Mouse (Mus musculus) G1E (cell line): ENCODE results near the gene Lrmda.

Experiments used
- CTCF ChIP-seq: IDR thresholded peaks from 2 replicates; pipeline ENCODE4 v1.5.1; 2012; ENCODE audit warnings: low read depth, low read length, inconsistent platforms, mixed read lengths
- GATA1 ChIP-seq: IDR thresholded peaks from 2 replicates; pipeline ENCODE4 v1.6.1; 2012; ENCODE audit warnings: borderline replicate concordance, low read length, inconsistent platforms, mixed read lengths

- TF ChIP-seq CTCF (no peak), GATA1 (no peak)
Measured at GRCm38 (mm10) chr14:22942569-22942968, 923.1 kb downstream of the Lrmda start.
